Mouse (Mus musculus) embryonic fibroblast, embryonic 13.5 days (primary cell): ENCODE results near the gene Denr.

Source experiments
- CTCF ChIP-seq: IDR thresholded peaks from 2 replicates; pipeline ENCODE4 v1.5.1; 2011; ENCODE audit warnings: mild to moderate bottlenecking, control low read depth, low read length, moderate library complexity, borderline replicate concordance; ENCODE audit not compliant: insufficient read depth
- POLR2A ChIP-seq: IDR thresholded peaks from 2 replicates; pipeline ENCODE4 v1.6.1; 2011; ENCODE audit warnings: low read depth, mild to moderate bottlenecking, control low read depth, low read length, moderate library complexity

GRCm38 (mm10) chr5:123952365-123953045 lies 45.5 kb downstream of the Denr start:
- TF ChIP-seq CTCF, result no peak
- no peak for TF ChIP-seq POLR2A
